Mouse (Mus musculus) midbrain, embryonic 11.5 days (tissue): ENCODE results near the gene Haus6. TPM values are rescaled to one million over a fixed set of nuclear protein-coding genes. Genes with fewer than 3 reads are reported as not detected.
A peak's percentile ranks its signal among the peaks of the same experiment; 100 is the strongest.

Experiments used
- ATAC-seq: fragments of 200-750 bp; cut with Nextera tagmentation; 2 replicates; pipeline ENCODE4 v1.8.0; 2017; ENCODE audit warnings: moderate TSS enrichment, moderate library complexity; ENCODE audit not compliant: low FRiP score
- DNase-seq: peaks from one replicate; pipeline ENCODE4 v3.0.0; 2015; ENCODE audit warnings: low spot score; ENCODE audit errors: missing footprints
- H3K27ac ChIP-seq: fragments of 300-500 bp; sonication (generic); 2 replicates; pipeline ENCODE4 v1.5.1; 2014; ENCODE audit warnings: low read depth, low read length
- H3K27me3 ChIP-seq: fragments of 300-500 bp; sonication (generic); 2 replicates; pipeline ENCODE4 v1.6.1; 2014; ENCODE audit warnings: mild to moderate bottlenecking, low read length, moderate library complexity, mixed read lengths; ENCODE audit not compliant: control insufficient read depth, insufficient read depth
- H3K36me3 ChIP-seq: fragments of 300-500 bp; sonication (generic); 2 replicates; pipeline ENCODE4 v1.6.1; 2014; ENCODE audit warnings: mild to moderate bottlenecking, low read length, moderate library complexity, mixed read lengths; ENCODE audit not compliant: control insufficient read depth, insufficient read depth
- H3K4me1 ChIP-seq: fragments of 300-500 bp; sonication (generic); 2 replicates; pipeline ENCODE4 v1.6.1; 2014; ENCODE audit warnings: low read length; ENCODE audit not compliant: control insufficient read depth, insufficient read depth
- H3K4me2 ChIP-seq: fragments of 300-500 bp; sonication (generic); 2 replicates; pipeline ENCODE4 v1.6.1; 2014; ENCODE audit warnings: mild to moderate bottlenecking, moderate library complexity
- H3K4me3 ChIP-seq: fragments of 300-500 bp; sonication (generic); 2 replicates; pipeline ENCODE4 v1.5.1; 2014; ENCODE audit warnings: low read depth, low read length
- H3K9ac ChIP-seq: fragments of 300-500 bp; sonication (generic); 2 replicates; pipeline ENCODE4 v1.6.1; 2014; ENCODE audit warnings: low read length
- H3K9me3 ChIP-seq: fragments of 300-500 bp; sonication (generic); 2 replicates; pipeline ENCODE4 v1.6.1; 2016; ENCODE audit warnings: low read length; ENCODE audit not compliant: control insufficient read depth
- WGBS: fragments of 180-500 bp; shearing (Covaris S2); extraction: QIAGEN DNeasy Blood & Tissue Kit; methylation state at CpG from one replicate; pipeline ENCODE4 v1.1.7; 2014; 5-methylcytosine and 5-hydroxymethylcytosine counted together
- polyA plus RNA-seq: library from polyadenylated mRNA; unstranded; fragments of >200 nt; fragmentation: Nextera tagmentation; extraction: Ambion mirVana; gene quantifications from 2 replicates; pipeline ENCODE4 v1.2.1, GENCODE M21; 2014

Gene Haus6
- polyA plus RNA-seq, 1 experiment from 2014 or later = 28.8 TPM

GRCm38 (mm10) chr4:86529161-86529560 is 82.7 kb downstream of the Haus6 start:
- Histone ChIP-seq H3K9me3 (no peaks in the 10 kb centered on the region), H3K27me3 (no peaks in the 10 kb centered on the region), H3K4me2 (no peak overlapping the region), H3K36me3 (no peaks in the 10 kb centered on the region), H3K4me1 (no peaks in the 10 kb centered on the region), H3K9ac (no peak overlapping the region), H3K4me3 (no peak overlapping the region), H3K27ac (no peak overlapping the region)
- 80% methylated on average over 6 of the region's 6 CpGs for WGBS
- ATAC-seq = no peak
- peak; percentile 21 for DNase-seq

Other genes starting within 250 kb of the Haus6 start
- not detected in 2 replicates for gene Saxo1, start 53.7 kb downstream of the Haus6 start, polyA plus RNA-seq
- gene Rraga, start 36.4 kb downstream of the Haus6 start, polyA plus RNA-seq = 129 and 136 TPM in 2 replicates
- 72.3 and 79.7 TPM in 2 replicates for gene Plin2, start 58.0 kb upstream of the Haus6 start, polyA plus RNA-seq
- 4.9 and 5.0 TPM in 2 replicates for gene Dennd4c, start 136.5 kb upstream of the Haus6 start, polyA plus RNA-seq
- 721 and 723 TPM in 2 replicates for gene Rps6, start 245.4 kb upstream of the Haus6 start, polyA plus RNA-seq